Mouse (Mus musculus): ENCODE results near the gene Thyn1.

Gene Thyn1

GRCm38 (mm10) chr9:26999461-27000395, at the start of gene Thyn1, which contains the start of gene Acad8:
TSS of gene Thyn1 (plus strand) at chr9:26999710.
TSS of gene Acad8 (minus strand) at chr9:26999566.
- DNase-seq (ENCODE audit: low spot score), result peak; percentile 83

- DNase-seq (ENCODE audit: low spot score), result no peak
Measured at GRCm38 (mm10) chr9:26977754-26978153, 21.8 kb upstream of the Thyn1 start.

GRCm38 (mm10) chr9:26978776-26979175, 20.7 kb upstream of the Thyn1 start:
- DNase-seq (ENCODE audit: low spot score), result no peak

- DNase-seq (ENCODE audit: low spot score), result no peak
Measured at GRCm38 (mm10) chr9:26985090-26985613, 14.4 kb upstream of the Thyn1 start.

GRCm38 (mm10) chr9:26985668-26986277, 13.7 kb upstream of the Thyn1 start:
- no peak for DNase-seq (ENCODE audit: low spot score)

GRCm38 (mm10) chr9:26990181-26990580, 9.3 kb upstream of the Thyn1 start:
- DNase-seq (ENCODE audit: low spot score), result no peak

GRCm38 (mm10) chr9:26993118-26993517, 6.4 kb upstream of the Thyn1 start:
- DNase-seq (ENCODE audit: low spot score), result no peak

- DNase-seq (ENCODE audit: low spot score), result no peak
Measured at GRCm38 (mm10) chr9:26993900-26994299, 5.6 kb upstream of the Thyn1 start.

GRCm38 (mm10) chr9:26997062-26997461, 2.4 kb upstream of the Thyn1 start:
- no peak for DNase-seq (ENCODE audit: low spot score)

GRCm38 (mm10) chr9:26997501-26997900, 2.0 kb upstream of the Thyn1 start:
- no peak for DNase-seq (ENCODE audit: low spot score)

GRCm38 (mm10) chr9:26998669-26999460, 645 bp upstream of the Thyn1 start:
- peak; percentile 6 for DNase-seq (ENCODE audit: low spot score)

GRCm38 (mm10) chr9:27005231-27005630, 5.7 kb downstream of the Thyn1 start:
- no peak for DNase-seq (ENCODE audit: low spot score)

GRCm38 (mm10) chr9:27005933-27006332, 6.4 kb downstream of the Thyn1 start:
- DNase-seq (ENCODE audit: low spot score), result no peak

- no peak for DNase-seq (ENCODE audit: low spot score)
Measured at GRCm38 (mm10) chr9:27006866-27007265, 7.4 kb downstream of the Thyn1 start.

- DNase-seq (ENCODE audit: low spot score), result no peak
Measured at GRCm38 (mm10) chr9:27009231-27009630, 9.7 kb downstream of the Thyn1 start.

GRCm38 (mm10) chr9:27011572-27011971, 12.1 kb downstream of the Thyn1 start:
- DNase-seq (ENCODE audit: low spot score), result no peak

GRCm38 (mm10) chr9:27018961-27019360, 19.5 kb downstream of the Thyn1 start:
- no peak for DNase-seq (ENCODE audit: low spot score)

GRCm38 (mm10) chr9:27023681-27024080, 24.2 kb downstream of the Thyn1 start:
- no peak for DNase-seq (ENCODE audit: low spot score)

- DNase-seq (ENCODE audit: low spot score), result no peak
Measured at GRCm38 (mm10) chr9:27026708-27027107, 27.2 kb downstream of the Thyn1 start.

GRCm38 (mm10) chr9:27029022-27029827, 29.7 kb downstream of the Thyn1 start:
- DNase-seq (ENCODE audit: low spot score), result peak; percentile 9
